Mouse (Mus musculus): ENCODE measurements at regions not wholly inside any gene's neighbourhood (a gene's known extent, or its start where the extent isn't known, plus 50 kb on each side); places are given as distances from the start of the nearest gene placed in this dataset.

DNA sequence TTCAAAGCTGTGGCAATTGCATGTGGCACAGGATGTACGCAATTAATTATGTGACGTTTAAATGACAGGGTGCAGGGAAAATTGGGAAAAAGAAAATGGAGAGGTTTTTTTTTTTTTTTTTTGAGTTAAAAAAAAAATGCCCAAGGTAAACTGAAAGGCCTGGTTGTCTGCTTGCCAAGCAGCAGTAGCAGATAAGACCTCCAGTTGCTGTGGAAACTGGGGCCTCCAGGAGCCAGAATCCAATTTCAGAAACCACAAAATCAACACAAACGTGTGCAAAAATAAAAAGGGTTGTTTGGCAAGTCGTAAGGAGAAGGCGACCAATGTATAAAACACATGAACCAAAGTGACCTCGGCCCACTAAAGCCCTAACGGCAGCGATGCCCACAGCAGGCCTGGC is 837.7 kb upstream of the Sox9 start:
- 78% methylated on average over 8 of the region's 8 CpGs for WGBS
- Histone ChIP-seq H3K27ac (ENCODE audit: insufficient read depth, low read length) (no peak overlapping the region), H3K36me3 (ENCODE audit: control insufficient read depth, insufficient read depth, low read length) (no peaks in the 10 kb centered on the region), H3K4me1 (ENCODE audit: control insufficient read depth, insufficient read depth, insufficient read length) (no peaks in the 10 kb centered on the region), H3K27me3 (ENCODE audit: control insufficient read depth, insufficient read depth, low read length) (no peaks in the 10 kb centered on the region), H3K4me3 (ENCODE audit: extremely low read depth, insufficient read depth, insufficient read length) (no peak overlapping the region)
- DNase-seq (ENCODE audit: low read depth in 1 of 2, low spot score in 2 of 2): no peak
- no peak for TF ChIP-seq CTCF (IDR thresholded peaks at IDR 0.05; ENCODE audit: extremely low read depth, insufficient read depth, insufficient read length, insufficient replicate concordance)
- TF ChIP-seq POLR2A (IDR thresholded peaks at IDR 0.05; ENCODE audit: low read depth, low read length): no peak

DNA sequence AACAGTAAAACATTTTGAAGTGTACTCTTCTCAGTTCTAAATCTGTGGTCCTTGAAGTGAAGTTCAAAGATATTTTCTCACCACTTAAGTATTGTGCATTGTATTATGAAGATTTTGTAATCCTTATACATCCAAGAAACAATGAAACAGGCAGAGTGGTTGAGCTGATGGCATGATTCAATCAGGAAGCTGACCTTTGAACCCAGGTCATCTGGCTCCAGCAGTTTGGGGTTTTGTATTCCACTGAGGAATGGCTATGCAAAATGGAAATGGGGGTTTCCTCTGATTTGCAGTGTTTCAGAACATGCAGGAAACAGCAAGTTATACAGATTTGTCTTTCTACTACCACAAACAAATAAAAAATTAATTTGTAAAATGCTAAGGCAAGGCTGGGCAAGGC is 836.2 kb upstream of the Sox9 start:
- no peaks in the 10 kb centered on the region for H3K27me3 ChIP-seq (ENCODE audit: control insufficient read depth, insufficient read depth, low read length)
- TF ChIP-seq POLR2A (IDR thresholded peaks at IDR 0.05; ENCODE audit: low read depth, low read length) (no peak), CTCF (IDR thresholded peaks at IDR 0.05; ENCODE audit: extremely low read depth, insufficient read depth, insufficient read length, insufficient replicate concordance) (no peak)
- no peak overlapping the region for H3K4me3 ChIP-seq (ENCODE audit: extremely low read depth, insufficient read depth, insufficient read length)
- DNase-seq (ENCODE audit: low read depth in 1 of 2, low spot score in 2 of 2): no peak
- no peak overlapping the region for H3K27ac ChIP-seq (ENCODE audit: insufficient read depth, low read length)
- no peaks in the 10 kb centered on the region for H3K36me3 ChIP-seq (ENCODE audit: control insufficient read depth, insufficient read depth, low read length)
- H3K4me1 ChIP-seq (ENCODE audit: control insufficient read depth, insufficient read depth, insufficient read length): no peaks in the 10 kb centered on the region

DNA sequence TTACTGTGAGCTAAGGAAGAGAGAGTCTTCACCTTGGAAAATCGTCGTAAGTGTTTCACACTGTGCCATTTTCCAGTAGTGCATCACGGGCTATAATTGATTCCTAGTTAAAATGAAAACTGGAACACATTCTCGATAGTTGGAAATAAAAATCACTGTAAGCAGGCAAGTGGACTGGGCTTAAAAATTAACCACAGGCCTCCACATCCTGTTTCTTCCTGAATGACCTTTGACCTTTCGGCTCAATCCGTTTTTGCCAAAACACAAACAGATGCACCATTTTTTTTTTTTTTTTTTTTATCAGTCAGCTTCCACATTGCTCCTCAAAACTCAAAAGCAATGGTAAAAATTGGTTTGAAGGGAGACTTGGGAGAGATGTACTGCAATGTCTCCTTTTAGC is 834.4 kb upstream of the Sox9 start:
- no peak overlapping the region for H3K27ac ChIP-seq (ENCODE audit: insufficient read depth, low read length)
- DNase-seq (ENCODE audit: low read depth in 1 of 2, low spot score in 2 of 2): no peak
- H3K4me1 ChIP-seq (ENCODE audit: control insufficient read depth, insufficient read depth, insufficient read length): no peaks in the 10 kb centered on the region
- H3K27me3 ChIP-seq (ENCODE audit: control insufficient read depth, insufficient read depth, low read length): no peaks in the 10 kb centered on the region
- WGBS: 86% methylated on average over 6 of the region's 6 CpGs
- H3K4me3 ChIP-seq (ENCODE audit: extremely low read depth, insufficient read depth, insufficient read length): no peak overlapping the region
- no peak for TF ChIP-seq CTCF (IDR thresholded peaks at IDR 0.05; ENCODE audit: extremely low read depth, insufficient read depth, insufficient read length, insufficient replicate concordance)
- TF ChIP-seq POLR2A (IDR thresholded peaks at IDR 0.05; ENCODE audit: low read depth, low read length): no peak
- H3K36me3 ChIP-seq (ENCODE audit: control insufficient read depth, insufficient read depth, low read length): no peaks in the 10 kb centered on the region

DNA sequence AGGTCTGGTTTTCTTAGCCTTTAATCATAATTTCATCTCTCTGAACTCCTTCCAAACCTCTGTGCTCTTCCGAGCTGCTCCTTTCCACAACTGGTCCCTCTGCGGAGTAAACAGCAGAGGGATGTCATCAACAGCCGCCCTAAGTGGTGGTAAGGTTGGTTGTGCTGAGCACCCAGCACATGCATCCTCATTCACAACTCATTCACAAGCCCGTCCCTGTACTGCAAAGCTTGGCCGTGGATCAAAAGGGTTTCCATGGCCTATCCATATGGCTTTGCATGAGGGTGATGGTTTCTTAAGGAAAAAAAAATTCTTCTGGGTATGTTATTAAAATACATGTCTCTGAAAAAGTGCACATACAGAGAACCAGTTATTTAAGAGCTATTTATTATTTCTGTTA is 828.6 kb upstream of the Sox9 start:
- 90% methylated on average over 5 of the region's 5 CpGs for WGBS
- TF ChIP-seq CTCF (IDR thresholded peaks at IDR 0.05; ENCODE audit: extremely low read depth, insufficient read depth, insufficient read length, insufficient replicate concordance) (no peak), POLR2A (IDR thresholded peaks at IDR 0.05; ENCODE audit: low read depth, low read length) (no peak)
- H3K4me1 ChIP-seq (ENCODE audit: control insufficient read depth, insufficient read depth, insufficient read length): no peaks in the 10 kb centered on the region
- no peak overlapping the region for H3K4me3 ChIP-seq (ENCODE audit: extremely low read depth, insufficient read depth, insufficient read length)
- H3K36me3 ChIP-seq (ENCODE audit: control insufficient read depth, insufficient read depth, low read length): no peaks in the 10 kb centered on the region
- no peak for DNase-seq (ENCODE audit: low read depth in 1 of 2, low spot score in 2 of 2)
- no peaks in the 10 kb centered on the region for H3K27me3 ChIP-seq (ENCODE audit: control insufficient read depth, insufficient read depth, low read length)
- no peak overlapping the region for H3K27ac ChIP-seq (ENCODE audit: insufficient read depth, low read length)

DNA sequence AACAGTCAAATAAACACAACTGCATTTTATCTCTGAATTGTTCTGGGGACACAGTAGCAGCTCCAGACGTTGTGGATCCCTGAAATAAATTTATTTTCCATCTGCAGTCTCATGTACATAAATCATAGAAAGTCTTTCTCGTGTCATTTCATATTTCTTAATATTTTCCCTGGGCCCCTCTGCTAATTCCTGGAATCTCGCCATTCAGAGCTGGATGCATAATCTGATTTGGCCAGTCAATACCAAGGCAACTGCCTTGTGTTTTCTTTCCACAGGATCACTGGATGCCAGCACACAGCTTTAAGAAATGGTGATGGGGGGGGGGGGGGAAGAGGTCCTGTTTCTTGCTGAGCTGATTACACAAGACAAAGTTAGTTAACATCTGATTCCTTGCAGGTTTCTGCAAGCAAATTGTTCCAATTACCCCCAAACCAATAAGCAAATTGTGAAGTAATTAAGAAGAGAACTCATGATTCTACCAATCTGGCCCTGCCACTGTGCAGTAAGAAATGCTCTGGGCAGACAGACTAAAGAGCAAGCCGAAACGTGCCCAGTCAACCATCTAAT is 824.2 kb upstream of the Sox9 start:
- H3K27ac ChIP-seq (ENCODE audit: insufficient read depth, low read length): no peak overlapping the region
- H3K36me3 ChIP-seq (ENCODE audit: control insufficient read depth, insufficient read depth, low read length): no peaks in the 10 kb centered on the region
- H3K27me3 ChIP-seq (ENCODE audit: control insufficient read depth, insufficient read depth, low read length): no peaks in the 10 kb centered on the region
- H3K4me1 ChIP-seq (ENCODE audit: control insufficient read depth, insufficient read depth, insufficient read length): no peaks in the 10 kb centered on the region
- H3K4me3 ChIP-seq (ENCODE audit: extremely low read depth, insufficient read depth, insufficient read length): no peak overlapping the region
- 68% methylated on average over 5 of the region's 5 CpGs for WGBS
- no peak for TF ChIP-seq POLR2A (IDR thresholded peaks at IDR 0.05; ENCODE audit: low read depth, low read length)
- TF ChIP-seq CTCF (IDR thresholded peaks at IDR 0.05; ENCODE audit: extremely low read depth, insufficient read depth, insufficient read length, insufficient replicate concordance): no peak
- no peak for DNase-seq (ENCODE audit: low read depth in 1 of 2, low spot score in 2 of 2)

DNA sequence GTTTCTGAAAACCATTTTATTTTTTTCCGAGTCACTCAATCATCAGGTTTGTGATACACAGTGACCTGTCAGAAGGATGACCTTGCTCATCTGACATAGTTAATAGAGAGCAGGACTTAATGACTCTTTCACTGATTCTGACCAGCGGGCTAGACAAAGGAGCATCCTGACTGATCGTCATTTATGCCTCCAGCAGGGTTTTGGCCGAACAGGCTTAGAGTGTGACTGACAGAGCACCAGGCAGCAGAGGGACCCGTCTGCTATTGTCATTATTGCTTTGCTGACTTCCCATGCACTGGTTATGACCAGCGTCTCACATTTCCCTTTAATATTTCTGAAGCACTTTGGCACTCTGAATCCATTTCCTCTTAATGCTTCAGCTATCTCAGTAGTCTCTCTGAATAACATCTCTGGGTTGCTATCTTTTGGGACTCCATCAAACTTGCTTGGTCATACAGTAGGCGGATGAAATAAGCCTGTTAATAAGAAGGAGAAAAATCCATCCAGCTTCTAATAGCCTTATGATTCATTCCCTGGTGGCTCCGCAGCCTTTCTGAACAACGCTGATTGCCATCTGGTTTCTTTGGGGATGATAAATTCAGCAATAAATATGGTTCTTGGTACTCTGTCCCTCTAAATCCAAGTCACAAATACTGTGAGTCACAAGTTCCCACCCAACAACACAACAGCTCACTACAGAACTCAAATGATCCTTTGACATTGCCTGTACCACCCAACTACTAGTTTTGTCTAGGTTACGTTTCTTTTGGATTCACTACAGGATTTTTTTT is 820.8 kb upstream of the Sox9 start:
- H3K4me1 ChIP-seq (ENCODE audit: control insufficient read depth, insufficient read depth, insufficient read length): no peaks in the 10 kb centered on the region
- no peak for DNase-seq (ENCODE audit: low read depth in 1 of 2, low spot score in 2 of 2)
- no peak overlapping the region for H3K27ac ChIP-seq (ENCODE audit: insufficient read depth, low read length)
- no peaks in the 10 kb centered on the region for H3K27me3 ChIP-seq (ENCODE audit: control insufficient read depth, insufficient read depth, low read length)
- H3K36me3 ChIP-seq (ENCODE audit: control insufficient read depth, insufficient read depth, low read length): no peaks in the 10 kb centered on the region
- WGBS: 85% methylated on average over 10 of the region's 10 CpGs
- TF ChIP-seq POLR2A (IDR thresholded peaks at IDR 0.05; ENCODE audit: low read depth, low read length) (no peak), CTCF (IDR thresholded peaks at IDR 0.05; ENCODE audit: extremely low read depth, insufficient read depth, insufficient read length, insufficient replicate concordance) (no peak)
- H3K4me3 ChIP-seq (ENCODE audit: extremely low read depth, insufficient read depth, insufficient read length): no peak overlapping the region

DNA sequence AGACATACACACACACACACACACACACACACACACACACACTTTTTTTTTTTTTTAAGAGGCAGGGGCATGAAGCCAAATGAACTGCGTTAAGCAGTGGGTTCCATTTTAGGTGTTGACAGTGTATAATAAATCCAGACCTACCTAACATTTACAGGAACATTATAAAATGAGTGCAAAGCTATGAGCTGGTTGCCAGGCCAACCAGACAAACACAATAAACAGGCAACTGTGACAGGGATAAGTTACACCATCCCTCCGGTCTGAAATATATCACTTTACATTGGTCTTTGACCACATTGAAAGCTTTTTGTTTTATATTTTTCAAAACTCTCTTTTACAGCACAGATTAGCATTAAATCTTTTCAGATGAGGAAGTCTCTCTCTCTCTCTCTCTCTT is 820.2 kb upstream of the Sox9 start:
- DNase-seq (ENCODE audit: low read depth in 1 of 2, low spot score in 2 of 2): no peak
- Histone ChIP-seq H3K27me3 (ENCODE audit: control insufficient read depth, insufficient read depth, low read length) (no peaks in the 10 kb centered on the region), H3K27ac (ENCODE audit: insufficient read depth, low read length) (no peak overlapping the region), H3K4me3 (ENCODE audit: extremely low read depth, insufficient read depth, insufficient read length) (no peak overlapping the region), H3K4me1 (ENCODE audit: control insufficient read depth, insufficient read depth, insufficient read length) (no peaks in the 10 kb centered on the region), H3K36me3 (ENCODE audit: control insufficient read depth, insufficient read depth, low read length) (no peaks in the 10 kb centered on the region)
- no peak for TF ChIP-seq POLR2A (IDR thresholded peaks at IDR 0.05; ENCODE audit: low read depth, low read length)
- TF ChIP-seq CTCF (IDR thresholded peaks at IDR 0.05; ENCODE audit: extremely low read depth, insufficient read depth, insufficient read length, insufficient replicate concordance): no peak
- WGBS: 88% methylated on average over 2 of the region's 2 CpGs

Data from spleen, adult 2 months (tissue).